Mouse (Mus musculus): ENCODE data around the gene Nfe2l1. TPM values are rescaled to one million over a fixed set of nuclear protein-coding genes. Genes with fewer than 3 reads are reported as not detected.

The Nfe2l1 gene
- total and polyA plus RNA-seq, 3 experiments: 37.5 to 66.5 (median 47.0) TPM

DNA sequence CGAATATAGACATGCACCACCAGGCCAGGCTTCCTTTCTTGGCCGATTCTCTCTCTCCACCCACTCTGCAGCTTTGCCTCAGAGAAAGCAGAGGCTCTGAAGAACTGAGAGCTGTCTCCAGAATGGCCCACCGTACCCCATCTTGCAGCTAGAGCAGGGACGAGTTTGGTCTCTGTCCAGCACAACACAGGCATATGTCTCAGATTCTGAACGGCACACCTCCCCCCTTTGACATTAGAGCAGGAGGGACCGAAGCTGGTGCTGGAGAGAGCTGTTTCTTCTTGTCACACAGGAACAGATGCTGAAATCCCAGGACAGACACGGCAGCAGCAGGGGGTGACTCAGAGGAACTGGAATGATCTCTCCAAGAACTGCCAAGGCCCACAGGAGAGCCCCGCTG lies 10.5 kb upstream of the Nfe2l1 start:
- H3K36me3 ChIP-seq (ENCODE audit: control insufficient read depth in 1 of 2, insufficient read depth in 2 of 2, low read length in 2 of 2): no peaks in the 10 kb centered on the region
- no peak overlapping the region for H3K4me3 ChIP-seq (ENCODE audit: control insufficient read depth in 1 of 2, insufficient read depth in 1 of 2, low read depth in 2 of 2, low read length in 2 of 2)
- TF ChIP-seq MYB (IDR thresholded peaks at IDR 0.05; ENCODE audit: low read depth, low read length): no peak
- no peak for TF ChIP-seq USF2 (IDR thresholded peaks at IDR 0.05; ENCODE audit: borderline replicate concordance in 1 of 2, insufficient read depth in 1 of 2, low read depth in 1 of 2, low read length in 2 of 2)
- no peak for TF ChIP-seq TBP (IDR thresholded peaks at IDR 0.05; ENCODE audit: low read depth, low read length)
- H3K9ac ChIP-seq (ENCODE audit: control insufficient read depth, low read depth, low read length, poor library complexity, severe bottlenecking): no peak overlapping the region
- no peaks in the 10 kb centered on the region for H3K9me3 ChIP-seq (replicated peaks; ENCODE audit: insufficient read depth, low read length)
- no peaks in the 10 kb centered on the region for H3K79me2 ChIP-seq (ENCODE audit: control insufficient read depth, insufficient read depth, low read length, poor library complexity)
- no peak for DNase-seq (ENCODE audit: low read depth, low spot score)
- no peak overlapping the region for H3K27ac ChIP-seq (ENCODE audit: control insufficient read depth, low read depth, low read length)
- H3K4me1 ChIP-seq (ENCODE audit: control insufficient read depth in 1 of 2, insufficient read depth in 2 of 2, low read length in 2 of 2): no peaks in the 10 kb centered on the region
- peaks cover 10 to 11% of the 10 kb centered on the region in 2 experiments for H3K27me3 ChIP-seq (ENCODE audit: control insufficient read depth in 1 of 2, insufficient read depth in 2 of 2, low read length in 2 of 2)

- no peaks in the 10 kb centered on the region for H3K4me1 ChIP-seq (ENCODE audit: control insufficient read depth in 1 of 2, insufficient read depth in 2 of 2, low read length in 2 of 2)
- no peak overlapping the region for H3K27ac ChIP-seq (ENCODE audit: control insufficient read depth, low read depth, low read length)
- TF ChIP-seq BHLHE40 (IDR thresholded peaks at IDR 0.05; ENCODE audit: borderline replicate concordance, low read depth, low read length) (no peak), ETS1 (IDR thresholded peaks at IDR 0.05; ENCODE audit: low read depth, low read length) (no peak), MAFK (IDR thresholded peaks at IDR 0.05; ENCODE audit: borderline replicate concordance, low read depth, low read length) (no peak), MXI1 (IDR thresholded peaks at IDR 0.05; ENCODE audit: low read depth, low read length) (no peak), CHD2 (IDR thresholded peaks at IDR 0.05; ENCODE audit: low read length) (no peak), SMC3 (IDR thresholded peaks at IDR 0.05; ENCODE audit: low read depth, low read length) (no peak), GABPA (IDR thresholded peaks at IDR 0.05; ENCODE audit: low read depth, low read length) (no peak), USF2 (IDR thresholded peaks at IDR 0.05; ENCODE audit: borderline replicate concordance in 1 of 2, insufficient read depth in 1 of 2, low read depth in 1 of 2, low read length in 2 of 2) (no peak), RAD21 (IDR thresholded peaks at IDR 0.05; ENCODE audit: low read depth, low read length) (no peak), POLR2A (IDR thresholded peaks at IDR 0.05; ENCODE audit: control insufficient read depth in 1 of 2, insufficient read depth in 1 of 2, low read depth in 1 of 2, low read length in 2 of 2, poor library complexity in 1 of 2) (no peak), EP300 (IDR thresholded peaks at IDR 0.05; ENCODE audit: low read depth in 1 of 2, low read length in 2 of 2) (no peak), CTCF (IDR thresholded peaks at IDR 0.05 in 2 of 3, conservative IDR thresholded peaks at IDR 0.05 in 1 of 3; ENCODE audit: control insufficient read depth in 1 of 3, insufficient read depth in 1 of 3, low read depth in 2 of 3, low read length in 3 of 3, poor library complexity in 1 of 3, severe bottlenecking in 1 of 3) (no peak), TAL1 (IDR thresholded peaks at IDR 0.05; ENCODE audit: low read length) (no peak), POLR2AphosphoS5 (IDR thresholded peaks at IDR 0.05; ENCODE audit: borderline replicate concordance, low read depth, low read length) (no peak), ZNF384 (IDR thresholded peaks at IDR 0.05; ENCODE audit: low read depth, low read length) (no peak), ZMIZ1 (IDR thresholded peaks at IDR 0.05; ENCODE audit: low read depth, low read length) (no peak), MYC (IDR thresholded peaks at IDR 0.05; ENCODE audit: low read depth, low read length) (no peak), ELF1 (IDR thresholded peaks at IDR 0.05; ENCODE audit: low read depth, low read length) (no peak), SIN3A (IDR thresholded peaks at IDR 0.05; ENCODE audit: low read length) (no peak), MYB (IDR thresholded peaks at IDR 0.05; ENCODE audit: low read depth, low read length) (no peak)
- no peaks in the 10 kb centered on the region for H3K9me3 ChIP-seq (replicated peaks; ENCODE audit: insufficient read depth, low read length)
- no peak for DNase-seq (ENCODE audit: low read depth, low spot score)
- no peaks in the 10 kb centered on the region for H3K36me3 ChIP-seq (ENCODE audit: control insufficient read depth in 1 of 2, insufficient read depth in 2 of 2, low read length in 2 of 2)
- H3K4me3 ChIP-seq (ENCODE audit: control insufficient read depth in 1 of 2, insufficient read depth in 1 of 2, low read depth in 2 of 2, low read length in 2 of 2): no peak overlapping the region
- H3K9ac ChIP-seq (ENCODE audit: control insufficient read depth, low read depth, low read length, poor library complexity, severe bottlenecking): no peak overlapping the region
- H3K27me3 ChIP-seq (ENCODE audit: control insufficient read depth in 1 of 2, insufficient read depth in 2 of 2, low read length in 2 of 2): peaks cover 10 to 11% of the 10 kb centered on the region in 2 experiments
- no peaks in the 10 kb centered on the region for H3K79me2 ChIP-seq (ENCODE audit: control insufficient read depth, insufficient read depth, low read length, poor library complexity)
Measured at GRCm38 (mm10) chr11:96839877-96840276, 10.1 kb upstream of the Nfe2l1 start.

All from MEL (cell line).